Mouse (Mus musculus) small intestine, adult 2 months (tissue): ENCODE data around the gene Angptl8.

ENCODE experiments used
- CTCF ChIP-seq: fragments of 200-500 bp; IDR thresholded peaks from 2 replicates; pipeline ENCODE4 v1.5.1; 2012; ENCODE audit warnings: low read depth, mild to moderate bottlenecking, control low read depth, inconsistent platforms, low read length, moderate library complexity, mixed read lengths; ENCODE audit not compliant: insufficient replicate concordance, insufficient read length; ENCODE audit errors: extremely low read depth
- POLR2A ChIP-seq: fragments of 200-500 bp; IDR thresholded peaks from 2 replicates; pipeline ENCODE4 v1.6.1; 2012; ENCODE audit warnings: low read depth, mild to moderate bottlenecking, control low read depth, inconsistent platforms, low read length, moderate library complexity

GRCm38 (mm10) chr9:21794344-21794834 lies 40.9 kb upstream of the Angptl8 start:
- TF ChIP-seq POLR2A (no peak), CTCF (no peak)
